Mouse (Mus musculus): ENCODE data around the gene Prr5l. TPM values are rescaled to one million over a fixed set of nuclear protein-coding genes. Genes with fewer than 3 reads are reported as not detected.

The Prr5l gene
- total and polyA plus RNA-seq, 3 experiments, result 0.89 to 3.4 (median 1.4) TPM

GRCm38 (mm10) chr2:101834816-101835523 lies 47.9 kb downstream of the Prr5l start:
- intact Hi-C loops (cut with DNase I), result no loop called here
- TF ChIP-seq POLR2A (IDR thresholded peaks at IDR 0.05; ENCODE audit: insufficient read depth, low read depth, low read length) (no peak), CTCF (IDR thresholded peaks at IDR 0.05) (no peak), EP300 (IDR thresholded peaks at IDR 0.05; ENCODE audit: insufficient read depth, low read depth, low read length) (no peak)
- Histone ChIP-seq H3K36me3 (ENCODE audit: control insufficient read depth, insufficient read depth, low read length) (no peaks in the 10 kb centered on the region), H3K4me1 (ENCODE audit: control insufficient read depth, insufficient read depth, low read length) (peaks cover 2% of the 10 kb centered on the region; the same call in 1 of the 2 replicates), H3K4me3 (no peak overlapping the region), H3K9ac (ENCODE audit: low read depth, low read length) (no peak overlapping the region), H3K27ac (no peak overlapping the region), H3K79me2 (replicated peaks; ENCODE audit: control insufficient read depth, insufficient read depth, low read length) (no peaks in the 10 kb centered on the region), H3K27me3 (ENCODE audit: control insufficient read depth, insufficient read depth, low read length) (no peaks in the 10 kb centered on the region)
- WGBS, result 65% methylated on average over 9 of the region's 9 CpGs
- DNase-seq, result no peak

GRCm38 (mm10) chr2:101832361-101832760 lies 50.5 kb downstream of the Prr5l start:
- Histone ChIP-seq H3K79me2 (replicated peaks; ENCODE audit: control insufficient read depth, insufficient read depth, low read length) (no peaks in the 10 kb centered on the region), H3K9ac (ENCODE audit: low read depth, low read length) (no peak overlapping the region), H3K27me3 (ENCODE audit: control insufficient read depth, insufficient read depth, low read length) (no peaks in the 10 kb centered on the region), H3K27ac (no peak overlapping the region), H3K4me3 (no peak overlapping the region), H3K36me3 (ENCODE audit: control insufficient read depth, insufficient read depth, low read length) (no peaks in the 10 kb centered on the region; the same call in 1 of the 2 replicates), H3K4me1 (ENCODE audit: control insufficient read depth, insufficient read depth, low read length) (peaks cover 9% of the 10 kb centered on the region)
- no peak for DNase-seq
- TF ChIP-seq CTCF (IDR thresholded peaks at IDR 0.05) (no peak), EP300 (IDR thresholded peaks at IDR 0.05; ENCODE audit: insufficient read depth, low read depth, low read length) (no peak), POLR2A (IDR thresholded peaks at IDR 0.05; ENCODE audit: insufficient read depth, low read depth, low read length) (no peak)
- WGBS, result 55% methylated on average over 9 of the region's 9 CpGs
- intact Hi-C loops (cut with DNase I), result no loop called here

DNA sequence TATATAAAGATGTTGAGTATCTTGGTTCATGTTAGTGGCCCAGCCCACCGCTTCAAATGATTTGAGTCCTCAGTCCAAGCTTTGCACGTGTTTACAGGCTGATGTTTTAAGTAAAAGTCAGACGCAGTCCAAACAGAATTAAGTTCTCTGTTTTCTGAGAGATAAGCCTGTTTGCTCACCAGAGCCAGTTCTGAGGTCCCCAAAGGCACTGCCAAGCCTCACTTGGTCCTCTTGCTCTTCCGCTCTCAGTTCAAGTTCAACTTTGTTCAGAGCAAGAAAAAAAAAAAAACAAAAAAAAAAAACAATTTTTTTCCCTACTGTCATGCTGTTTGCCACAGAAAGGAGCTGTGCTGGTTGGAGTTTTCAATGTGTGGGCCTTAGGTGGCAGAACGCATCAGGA lies 51.0 kb downstream of the Prr5l start:
- no peaks in the 10 kb centered on the region for H3K27me3 ChIP-seq (ENCODE audit: control insufficient read depth, insufficient read depth, low read length)

GRCm38 (mm10) chr2:101830186-101830915 lies 52.5 kb downstream of the Prr5l start:
- TF ChIP-seq CTCF (IDR thresholded peaks at IDR 0.05), result no peak
- TF ChIP-seq EP300 (IDR thresholded peaks at IDR 0.05; ENCODE audit: insufficient read depth, low read depth, low read length), result no peak
- TF ChIP-seq POLR2A (IDR thresholded peaks at IDR 0.05; ENCODE audit: insufficient read depth, low read depth, low read length), result no peak
- intact Hi-C loops (cut with DNase I), result no loop called here
- no peak for DNase-seq
- H3K27ac ChIP-seq, result no peak overlapping the region
- no peaks in the 10 kb centered on the region; the same call in 1 of the 2 replicates for H3K36me3 ChIP-seq (ENCODE audit: control insufficient read depth, insufficient read depth, low read length)
- no peak overlapping the region for H3K4me3 ChIP-seq
- WGBS, result 36% methylated on average over 9 of the region's 9 CpGs
- peaks cover 10% of the 10 kb centered on the region for H3K4me1 ChIP-seq (ENCODE audit: control insufficient read depth, insufficient read depth, low read length)
- no peaks in the 10 kb centered on the region for H3K79me2 ChIP-seq (replicated peaks; ENCODE audit: control insufficient read depth, insufficient read depth, low read length)
- no peak overlapping the region for H3K9ac ChIP-seq (ENCODE audit: low read depth, low read length)
- H3K27me3 ChIP-seq (ENCODE audit: control insufficient read depth, insufficient read depth, low read length), result no peaks in the 10 kb centered on the region

More for the DNA sequence above, 51.0 kb downstream of the Prr5l start:
- Histone ChIP-seq H3K79me2 (replicated peaks; ENCODE audit: control insufficient read depth, insufficient read depth, low read length) (no peaks in the 10 kb centered on the region), H3K4me1 (ENCODE audit: control insufficient read depth, insufficient read depth, low read length) (peaks cover 10% of the 10 kb centered on the region), H3K9ac (ENCODE audit: low read depth, low read length) (no peak overlapping the region), H3K36me3 (ENCODE audit: control insufficient read depth, insufficient read depth, low read length) (no peaks in the 10 kb centered on the region; the same call in 1 of the 2 replicates), H3K4me3 (no peak overlapping the region), H3K27ac (no peak overlapping the region)
- DNase-seq, result no peak
- intact Hi-C loops (cut with DNase I), result no loop called here
- TF ChIP-seq POLR2A (IDR thresholded peaks at IDR 0.05; ENCODE audit: insufficient read depth, low read depth, low read length) (no peak), EP300 (IDR thresholded peaks at IDR 0.05; ENCODE audit: insufficient read depth, low read depth, low read length) (no peak), CTCF (IDR thresholded peaks at IDR 0.05) (no peak)
- WGBS, result 78% methylated on average over 5 of the region's 5 CpGs

DNA sequence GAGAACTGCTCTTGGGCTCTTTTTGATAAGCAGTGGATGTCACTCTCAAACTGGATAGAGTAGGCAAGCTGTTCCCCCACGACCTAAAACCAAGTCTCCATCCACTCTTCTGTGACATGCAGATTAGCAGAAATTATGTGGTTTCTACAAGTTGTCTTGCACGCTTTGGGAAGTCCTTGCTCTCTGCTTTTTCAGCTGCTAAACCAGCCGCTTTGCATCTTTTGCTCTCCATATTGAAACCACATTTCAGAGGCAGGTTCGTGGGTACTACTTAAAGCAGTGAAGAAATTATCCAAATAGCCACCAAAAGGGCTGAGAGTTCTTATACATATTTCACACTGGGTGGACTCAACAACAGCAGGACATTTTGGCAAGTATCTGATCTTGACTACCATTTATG lies 53.8 kb downstream of the Prr5l start:
- intact Hi-C loops (cut with DNase I), result loop anchor here (2.0 kb wide), 1 partner anchor 134 kb away; no protein-coding TSS in a partner anchor
- H3K36me3 ChIP-seq (ENCODE audit: control insufficient read depth, insufficient read depth, low read length), result no peaks in the 10 kb centered on the region; the same call in 1 of the 2 replicates
- H3K4me3 ChIP-seq, result no peak overlapping the region
- no peak overlapping the region for H3K27ac ChIP-seq
- no peaks in the 10 kb centered on the region for H3K27me3 ChIP-seq (ENCODE audit: control insufficient read depth, insufficient read depth, low read length)
- 83% methylated on average over 4 of the region's 4 CpGs for WGBS
- no peak for DNase-seq
- no peak for TF ChIP-seq CTCF (IDR thresholded peaks at IDR 0.05)
- TF ChIP-seq POLR2A (IDR thresholded peaks at IDR 0.05; ENCODE audit: insufficient read depth, low read depth, low read length), result no peak
- no peak for TF ChIP-seq EP300 (IDR thresholded peaks at IDR 0.05; ENCODE audit: insufficient read depth, low read depth, low read length)
- H3K4me1 ChIP-seq (ENCODE audit: control insufficient read depth, insufficient read depth, low read length), result peaks cover 10% of the 10 kb centered on the region
- no peak overlapping the region for H3K9ac ChIP-seq (ENCODE audit: low read depth, low read length)
- no peaks in the 10 kb centered on the region for H3K79me2 ChIP-seq (replicated peaks; ENCODE audit: control insufficient read depth, insufficient read depth, low read length)

Measured in heart, adult 2 months (tissue).